Mouse (Mus musculus): Measurements from ENCODE around the gene Nol12.

GRCm38 (mm10) chr15:78983436-78984285 is 48.9 kb downstream of the Nol12 start:
- no peak for TF ChIP-seq CTCF (IDR thresholded peaks at IDR 0.05)
- TF ChIP-seq POLR2A (IDR thresholded peaks at IDR 0.05; ENCODE audit: insufficient read depth, low read depth, low read length): peak; percentile 41; the same call in 1 of the 2 replicates
- TF ChIP-seq EP300 (IDR thresholded peaks at IDR 0.05; ENCODE audit: insufficient read depth, low read depth, low read length): no peak; the same call in 1 of the 2 replicates

Measured in heart, adult 2 months (tissue).